Mouse (Mus musculus) frontal cortex, postnatal 25 days (tissue): ENCODE data around the gene Kank2.
"Not testable (repeated sequence)": the region's sequence is repeated elsewhere in the genome, so short reads cannot be mapped to it uniquely, and the experiment has no call there.

Source experiments
- DNase-seq, 2 experiments: peaks; one replicate each; pipeline ENCODE4 v3.0.0; 2022; ENCODE audit warnings: low spot score in 2 of 2

Gene Kank2

GRCm38 (mm10) chr9:21818125-21818524 is 19.6 kb upstream of the Kank2 start:
- no peak for DNase-seq

- no peak for DNase-seq
Observed at GRCm38 (mm10) chr9:21816716-21817305, 18.3 kb upstream of the Kank2 start.

GRCm38 (mm10) chr9:21811170-21811569 is 12.6 kb upstream of the Kank2 start:
- DNase-seq = no peak

- no peak for DNase-seq
Observed at GRCm38 (mm10) chr9:21808561-21808960, 10.0 kb upstream of the Kank2 start.

GRCm38 (mm10) chr9:21806976-21807375 is 8.4 kb upstream of the Kank2 start:
- DNase-seq = no peak

- DNase-seq = no peak
Observed at GRCm38 (mm10) chr9:21806363-21806762, 7.8 kb upstream of the Kank2 start.

GRCm38 (mm10) chr9:21803986-21804644 is 5.6 kb upstream of the Kank2 start:
- DNase-seq = peak; percentile 60 to 77

GRCm38 (mm10) chr9:21801591-21801990 is 3.0 kb upstream of the Kank2 start:
- no peak for DNase-seq

- DNase-seq = no peak
Observed at GRCm38 (mm10) chr9:21801121-21801520, 2.6 kb upstream of the Kank2 start.

- DNase-seq = no peak
Observed at GRCm38 (mm10) chr9:21799010-21799350, 436 bp upstream of the Kank2 start.

- DNase-seq = no peak
Observed at GRCm38 (mm10) chr9:21797921-21798344, 611 bp downstream of the Kank2 start.

GRCm38 (mm10) chr9:21796919-21797318 is 1.6 kb downstream of the Kank2 start:
- no peak for DNase-seq

- no peak for DNase-seq
Observed at GRCm38 (mm10) chr9:21796259-21796658, 2.3 kb downstream of the Kank2 start.

- no peak for DNase-seq
Observed at GRCm38 (mm10) chr9:21795579-21795978, 3.0 kb downstream of the Kank2 start.

GRCm38 (mm10) chr9:21794925-21795324 is 3.6 kb downstream of the Kank2 start:
- no peak for DNase-seq

GRCm38 (mm10) chr9:21794344-21794834 is 4.2 kb downstream of the Kank2 start:
- no peak for DNase-seq

- DNase-seq = not testable (repeated sequence)
Observed at GRCm38 (mm10) chr9:21793507-21793906, 5.0 kb downstream of the Kank2 start.

GRCm38 (mm10) chr9:21792644-21793043 is 5.9 kb downstream of the Kank2 start:
- DNase-seq = peak in 1 of 2 experiments; percentile 43

- no peak for DNase-seq
Observed at GRCm38 (mm10) chr9:21791861-21792260, 6.7 kb downstream of the Kank2 start.

- no peak for DNase-seq
Observed at GRCm38 (mm10) chr9:21788234-21788633, 10.3 kb downstream of the Kank2 start.

GRCm38 (mm10) chr9:21787654-21788053 is 10.9 kb downstream of the Kank2 start:
- DNase-seq = no peak

GRCm38 (mm10) chr9:21786906-21787305 is 11.6 kb downstream of the Kank2 start:
- DNase-seq = peak in 1 of 2 experiments; percentile 54

GRCm38 (mm10) chr9:21786309-21786708 is 12.2 kb downstream of the Kank2 start:
- DNase-seq = not testable (repeated sequence)
